Comparison of ENCODE assay signal across 10 mouse cellular contexts in genomic region chr7:117699343-117699985, GRCm38 (mm10).
DNase-seq lines count a peak whose midpoint lies in the region; ATAC-seq and TF ChIP-seq lines count a peak whose summit lies in the region.
"Had no signal": no experiment of that assay in that cellular context is flagged by ENCODE, and none has a peak within 500 bp of the region (broad histone marks: within the 10 kb centered on the region; RNA-seq: fewer than 3 reads in every experiment).

No protein-coding gene starts in this region.

- H3K4me3 ChIP-seq in hindbrain, postnatal 0 days (ENCODE audit: low read length): no peak overlapping the region
- H3K4me3 ChIP-seq in limb, embryonic 15.5 days: no peak overlapping the region
- H3K4me3 ChIP-seq in lung, adult 2 months (replicated peaks; ENCODE audit: extremely low read depth, low read depth, low read length): no peak overlapping the region
- H3K4me3 ChIP-seq: heart, embryonic 10.5 days had no signal

- H3K4me1 ChIP-seq in hindbrain, postnatal 0 days (ENCODE audit: insufficient read depth, low read length): 0 out of 2 replicates have a peak, but pooled peaks cover 5% of the 10 kb centered on the region
- peaks cover 5% of the 10 kb centered on the region for H3K4me1 ChIP-seq in limb, embryonic 15.5 days
- H3K4me1 ChIP-seq in lung, adult 2 months (ENCODE audit: control insufficient read depth, insufficient read depth, low read length): no peaks in the 10 kb centered on the region
- H3K4me1 ChIP-seq: heart, embryonic 10.5 days had no signal

- DNase-seq in Muller cell, postnatal 12 days (ENCODE audit: inconsistent ontology term): peak; percentile 39
- peak; percentile 12 for DNase-seq in fibroblast of lung, adult 2 months (ENCODE audit: low read depth)
- DNase-seq in hindbrain, postnatal 0 days (ENCODE audit: low spot score): peak; percentile 79
- no peak for DNase-seq in heart, adult 9 months (ENCODE audit: low spot score in 2 of 2)
- DNase-seq in MN1 (ENCODE audit: low spot score): no peak
- no peak for DNase-seq in lung, adult 2 months

- H3K9ac ChIP-seq in hindbrain, postnatal 0 days (replicated peaks; ENCODE audit: low read length): no peak overlapping the region
- H3K9ac ChIP-seq in limb, embryonic 15.5 days: no peak overlapping the region

- H3K27ac ChIP-seq in hindbrain, postnatal 0 days: peak overlapping the region; percentile 11; the same call in 1 of the 2 replicates
- no peak overlapping the region for H3K27ac ChIP-seq in limb, embryonic 15.5 days
- H3K27ac ChIP-seq: heart, embryonic 10.5 days had no signal

- H3K36me3 ChIP-seq in hindbrain, postnatal 0 days (ENCODE audit: insufficient read depth, low read length): no peaks in the 10 kb centered on the region
- no peaks in the 10 kb centered on the region for H3K36me3 ChIP-seq in limb, embryonic 15.5 days
- H3K36me3 ChIP-seq: G1E; heart, embryonic 10.5 days had no signal

- TF ChIP-seq CTCF in hindbrain, postnatal 0 days (IDR thresholded peaks at IDR 0.05; ENCODE audit: low read depth): no peak
- no peak for TF ChIP-seq CTCF in lung, adult 2 months (IDR thresholded peaks at IDR 0.05; ENCODE audit: insufficient read depth, low read length)

- 0 out of 2 replicates have a peak overlapping the region, but pooled peaks have one; percentile 4 for H3K4me2 ChIP-seq in hindbrain, postnatal 0 days (ENCODE audit: low read depth, low read length)
- no peak overlapping the region for H3K4me2 ChIP-seq in limb, embryonic 15.5 days

- no peak for TF ChIP-seq POLR2A in lung, adult 2 months (IDR thresholded peaks at IDR 0.05; ENCODE audit: borderline replicate concordance, extremely low read depth, low read depth, low read length)

- peak; percentile 78 for ATAC-seq in hindbrain, postnatal 0 days
- 0 out of 2 replicates have a peak, but pooled peaks have one; percentile 35 for ATAC-seq in limb, embryonic 15.5 days (ENCODE audit: insufficient number of reproducible peaks, low FRiP score, low TSS enrichment, low read depth)
- no peak for ATAC-seq in megakaryocyte, adult 5-6 weeks (ENCODE audit: poor library complexity, severe bottlenecking)

- no peaks in the 10 kb centered on the region for H3K9me3 ChIP-seq in hindbrain, postnatal 0 days (ENCODE audit: low read length)
- no peaks in the 10 kb centered on the region for H3K9me3 ChIP-seq in limb, embryonic 15.5 days
- H3K9me3 ChIP-seq: heart, embryonic 10.5 days had no signal

- no peaks in the 10 kb centered on the region for H3K27me3 ChIP-seq in hindbrain, postnatal 0 days (ENCODE audit: insufficient read depth, low read length)
- H3K27me3 ChIP-seq in limb, embryonic 15.5 days: no peaks in the 10 kb centered on the region

- WGBS in hindbrain, postnatal 0 days: 33% methylated on average over 4 of the region's 4 CpGs
- WGBS in limb, embryonic 15.5 days: 61% methylated on average over 4 of the region's 4 CpGs
- WGBS in lung, adult 2 months: 66% methylated on average over 4 of the region's 4 CpGs

Comparison
In these comparisons a context has a peak if more than half of its experiments do, and no peak if none do; other contexts are left out.
1. DNase-seq: peak in Muller cell, postnatal 12 days (single experiment), fibroblast of lung, adult 2 months (single experiment) and hindbrain, postnatal 0 days (single experiment); none in heart, adult 9 months (0 of 2), MN1 (single experiment) and lung, adult 2 months (single experiment).